Mouse (Mus musculus) cerebellum, adult 2 months (tissue): ENCODE results near the gene Mybpc2. TPM values are rescaled to one million over a fixed set of nuclear protein-coding genes. Genes with fewer than 3 reads are reported as not detected.
A peak's percentile ranks its signal among the peaks of the same experiment; 100 is the strongest.

Source experiments
- DNase-seq, 2 experiments: peaks; one replicate each; pipeline ENCODE4 v3.0.0; 2021
- H3K27ac ChIP-seq: fragments of 200-500 bp; 2 replicates; pipeline ENCODE4 v1.5.1; 2012; ENCODE audit warnings: low read length, control low read depth, inconsistent platforms; ENCODE audit not compliant: insufficient read depth
- H3K27me3 ChIP-seq: fragments of 200-500 bp; 2 replicates; pipeline ENCODE4 v1.6.1; 2012; ENCODE audit warnings: inconsistent platforms, mild to moderate bottlenecking, low read length, moderate library complexity; ENCODE audit not compliant: control insufficient read depth, insufficient read depth
- H3K4me1 ChIP-seq: fragments of 200-500 bp; 2 replicates; pipeline ENCODE4 v1.6.1; 2011; ENCODE audit warnings: low read length; ENCODE audit not compliant: control insufficient read depth, insufficient read depth
- H3K4me3 ChIP-seq: fragments of 200-500 bp; replicated peaks from 2 replicates; pipeline ENCODE3; 2011; ENCODE audit warnings: mild to moderate bottlenecking, low read depth, low read length, control low read depth; ENCODE audit not compliant: insufficient read depth
- CTCF ChIP-seq: fragments of 200-500 bp; IDR thresholded peaks from 2 replicates; pipeline ENCODE4 v1.5.1; 2011; ENCODE audit warnings: low read depth, mild to moderate bottlenecking, control low read depth, low read length, moderate library complexity, borderline replicate concordance; ENCODE audit not compliant: insufficient read depth
- POLR2A ChIP-seq: fragments of 200-500 bp; IDR thresholded peaks from 2 replicates; pipeline ENCODE4 v1.6.1; 2011; ENCODE audit warnings: low read length, control low read depth, borderline replicate concordance; ENCODE audit not compliant: insufficient read depth
- WGBS: fragments of 180-500 bp; shearing (Covaris S2); methylation state at CpG from one replicate; pipeline ENCODE4 v1.1.7; 2018; 5-methylcytosine and 5-hydroxymethylcytosine counted together
- polyA plus RNA-seq: library from polyadenylated mRNA; depleted of rRNA; stranded (reverse); fragments of >200 nt; gene quantifications from 2 replicates; pipeline ENCODE4 v1.2.3, GENCODE M21; 2012

Mybpc2 gene
- polyA plus RNA-seq, 1 experiment = 0.18 TPM

DNA sequence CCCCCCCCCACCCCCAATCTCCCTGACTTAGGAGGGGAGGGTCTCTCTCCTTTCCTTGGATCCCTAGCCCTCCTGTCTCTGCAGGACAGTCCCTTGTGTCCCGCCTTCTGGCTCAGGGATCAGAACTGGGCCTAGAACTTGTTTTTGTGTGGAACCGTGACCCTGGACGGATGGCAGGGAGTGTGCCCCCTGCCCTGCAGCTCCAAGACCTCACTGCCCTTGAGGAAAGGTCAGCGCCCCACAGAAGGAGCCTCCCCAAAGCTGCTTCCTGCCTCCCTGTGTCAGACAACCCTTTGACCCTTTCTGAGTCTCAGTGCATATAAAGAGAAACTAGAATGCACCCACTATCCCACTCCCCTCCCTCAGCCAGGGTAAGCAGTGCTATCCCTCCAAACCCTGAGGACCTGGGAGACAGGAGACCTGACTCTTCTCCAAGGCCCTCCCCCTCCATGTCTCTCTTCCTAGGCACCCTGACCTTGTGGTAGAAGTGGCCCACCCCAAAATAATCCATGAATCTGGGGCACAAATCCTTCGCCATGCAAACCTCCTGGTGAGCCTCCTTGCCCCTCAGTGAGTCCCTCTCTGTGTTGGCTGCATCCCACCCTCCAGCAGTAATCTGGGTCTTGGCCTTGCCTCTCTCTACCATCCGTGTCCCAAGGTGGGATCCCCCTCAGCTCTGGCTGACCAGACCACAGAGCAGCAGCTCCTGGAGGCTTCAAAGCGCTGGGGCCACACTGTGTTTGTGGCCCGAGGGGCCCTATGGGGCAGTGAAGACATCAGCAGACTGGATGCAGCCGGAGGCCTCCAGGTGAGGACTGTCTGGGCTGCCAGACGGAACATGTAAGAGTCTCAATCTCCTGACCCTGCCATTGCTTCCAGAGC, 58.2 kb downstream of the Mybpc2 start:
- Histone ChIP-seq H3K27ac (peak overlapping the region; percentile 94), H3K4me3 (no peak overlapping the region), H3K27me3 (no peaks in the 10 kb centered on the region), H3K4me1 (peaks cover 49% of the 10 kb centered on the region)
- TF ChIP-seq POLR2A (no peak), CTCF (no peak)
- 60% methylated on average over 10 of the region's 10 CpGs for WGBS
- DNase-seq = peak; percentile 40 to 50

DNA sequence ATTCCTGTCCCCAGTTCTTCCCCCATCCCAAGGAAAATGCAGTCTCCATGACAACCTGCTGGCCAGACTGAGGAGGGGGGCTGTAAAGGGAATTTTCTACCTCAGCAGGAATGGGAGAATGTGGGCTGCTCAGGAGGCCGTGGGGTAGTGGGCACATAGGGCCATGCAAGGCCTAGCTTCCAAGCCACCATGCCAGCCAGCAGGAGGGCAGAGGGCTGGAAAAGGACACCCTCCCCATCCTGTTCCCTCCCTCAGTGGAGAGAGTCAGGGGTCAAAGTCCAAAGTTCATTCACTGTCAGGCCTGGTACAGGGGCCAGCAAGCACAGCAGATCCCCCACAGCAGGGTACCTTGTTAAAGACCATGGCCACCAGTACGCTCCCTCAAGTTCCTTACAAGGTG, 59.3 kb downstream of the Mybpc2 start, which contains the start of gene Aspdh:
Gene Aspdh (plus strand): TSS at position 281 of the 400 bp plus-strand sequence.
- peaks cover 58% of the 10 kb centered on the region for H3K4me1 ChIP-seq
- TF ChIP-seq POLR2A = no peak
- no peak for TF ChIP-seq CTCF
- H3K4me3 ChIP-seq = peak within 1 kb of the TSS; percentile 7
- H3K27ac ChIP-seq = peak within 1 kb of the TSS; percentile 94
- 27% methylated on average over 2 of the region's 2 CpGs for WGBS
- peak; percentile 55 for DNase-seq
- no peaks in the 10 kb centered on the region for H3K27me3 ChIP-seq

DNA sequence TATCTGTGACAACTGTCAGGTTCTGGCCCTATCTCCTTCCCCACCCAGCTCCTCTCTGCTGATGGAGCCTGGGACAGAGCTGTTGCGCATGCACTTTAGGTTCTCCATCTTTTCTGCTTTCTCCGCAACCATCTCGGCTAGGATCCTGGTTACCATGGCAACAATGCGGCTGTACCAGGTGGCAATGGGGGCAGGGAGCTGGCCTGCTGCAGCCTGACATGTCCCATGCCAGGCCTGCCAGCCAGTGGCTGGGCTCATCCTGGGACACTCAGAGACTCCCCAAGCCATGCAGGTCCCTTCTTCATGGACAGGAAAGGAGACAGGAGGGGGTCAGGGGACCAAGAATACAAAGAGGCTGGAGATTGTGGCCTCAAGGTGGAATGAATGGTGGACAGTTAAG, 59.9 kb downstream of the Mybpc2 start:
- peak; percentile 96 to 98 for DNase-seq
- TF ChIP-seq CTCF (no peak), POLR2A (peak; percentile 21; the same call in 1 of the 2 replicates)
- peak overlapping the region; percentile 7 for H3K4me3 ChIP-seq
- H3K4me1 ChIP-seq = peaks cover 59% of the 10 kb centered on the region
- WGBS = 2% methylated on average over 4 of the region's 4 CpGs
- no peaks in the 10 kb centered on the region for H3K27me3 ChIP-seq
- H3K27ac ChIP-seq = peak overlapping the region; percentile 94

DNA sequence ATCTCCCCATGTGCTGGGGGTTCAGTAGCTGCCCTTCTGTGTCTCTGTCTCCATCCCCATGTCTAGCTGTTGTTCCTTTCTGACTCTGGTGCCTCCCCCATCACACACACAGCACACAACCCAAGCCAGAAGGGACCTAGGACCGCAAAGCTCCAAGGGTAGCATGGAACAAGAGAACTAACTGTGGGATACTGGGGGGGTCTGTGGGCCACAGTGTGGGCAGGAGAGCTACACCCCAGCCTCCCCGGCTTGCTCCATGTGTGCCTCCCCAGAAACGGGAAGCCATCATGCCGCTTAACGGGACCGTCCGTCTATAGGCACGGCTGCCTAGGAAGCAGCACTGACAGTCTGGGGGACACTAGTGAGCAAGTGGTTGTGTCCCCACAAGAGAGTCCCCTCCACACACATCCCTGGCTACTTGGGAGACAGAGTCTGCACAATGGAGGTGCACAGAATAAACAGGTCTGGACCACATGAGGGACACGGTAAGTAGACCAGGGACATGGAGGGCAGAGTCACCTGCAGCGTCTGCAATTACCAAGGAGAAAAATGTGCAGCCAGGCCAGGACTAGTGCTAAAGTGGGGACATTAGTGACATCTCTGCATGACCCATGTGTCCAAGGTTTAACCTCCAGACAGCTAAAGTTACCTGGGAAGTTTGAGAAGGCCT, 60.8 kb downstream of the Mybpc2 start:
- Histone ChIP-seq H3K27me3 (no peaks in the 10 kb centered on the region), H3K4me1 (peaks cover 58% of the 10 kb centered on the region), H3K4me3 (no peak overlapping the region), H3K27ac (peak overlapping the region; percentile 80)
- WGBS = 45% methylated on average over 10 of the region's 10 CpGs
- TF ChIP-seq POLR2A (no peak), CTCF (no peak)
- DNase-seq = peak; percentile 36 to 57

DNA sequence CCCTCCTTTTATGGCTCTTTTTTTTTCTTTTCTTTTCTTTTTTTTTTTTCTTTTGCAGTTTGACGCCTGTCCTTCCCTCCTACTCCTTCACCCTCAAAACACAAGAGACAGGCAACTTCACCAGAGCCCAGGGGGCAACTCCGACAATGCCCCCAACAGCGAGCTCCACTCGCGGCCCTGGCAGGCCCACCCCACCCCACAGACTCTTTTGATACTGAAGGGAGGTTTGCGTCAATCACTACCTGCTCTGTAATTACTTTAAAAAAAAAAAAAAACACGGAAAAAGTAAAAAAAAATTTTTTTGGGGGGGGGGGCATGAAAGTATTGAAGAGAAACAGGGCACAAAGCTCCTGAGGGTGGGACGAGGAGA, 61.4 kb downstream of the Mybpc2 start:
- Histone ChIP-seq H3K27me3 (no peaks in the 10 kb centered on the region), H3K27ac (0 out of 2 replicates have a peak overlapping the region, but pooled peaks have one; percentile 80), H3K4me1 (peaks cover 58% of the 10 kb centered on the region), H3K4me3 (no peak overlapping the region)
- TF ChIP-seq POLR2A = no peak
- no peak for TF ChIP-seq CTCF
- peak in 1 of 2 experiments; percentile 29 for DNase-seq
- WGBS = 59% methylated on average over 8 of the region's 8 CpGs

DNA sequence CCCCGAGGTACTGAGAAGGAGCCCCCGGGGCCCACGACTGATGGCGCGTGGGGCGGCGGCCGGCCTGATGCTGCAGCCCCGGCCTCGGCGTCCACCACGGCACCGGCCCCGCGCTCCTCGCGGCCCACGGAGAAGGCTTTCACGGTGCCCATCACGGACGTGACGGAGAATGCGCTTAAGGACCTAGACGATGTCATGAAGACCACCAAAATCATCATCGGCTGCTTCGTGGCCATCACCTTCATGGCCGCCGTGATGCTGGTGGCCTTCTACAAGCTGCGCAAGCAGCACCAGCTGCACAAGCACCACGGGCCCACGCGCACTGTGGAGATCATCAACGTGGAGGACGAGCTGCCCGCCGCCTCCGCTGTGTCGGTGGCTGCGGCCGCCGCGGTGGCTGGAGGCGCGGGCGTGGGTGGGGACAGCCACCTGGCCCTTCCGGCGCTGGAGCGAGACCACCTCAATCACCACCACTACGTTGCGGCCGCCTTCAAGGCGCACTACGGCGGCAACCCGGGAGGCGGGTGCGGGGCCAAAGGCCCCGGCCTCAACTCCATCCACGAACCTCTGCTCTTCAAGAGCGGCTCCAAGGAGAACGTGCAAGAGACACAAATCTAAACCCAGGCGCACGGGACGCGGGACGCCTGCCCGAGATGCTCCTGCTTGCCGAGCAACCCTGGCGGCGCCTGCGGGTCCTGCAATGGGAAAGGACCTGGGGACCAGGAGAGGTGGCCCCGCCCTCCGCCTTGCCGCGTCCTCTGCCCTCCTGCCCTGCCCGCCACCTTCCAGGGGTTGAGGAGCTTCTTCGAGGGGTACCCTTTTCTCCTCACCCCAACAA, 62.0 kb downstream of the Mybpc2 start:
- Histone ChIP-seq H3K4me1 (peaks cover 58% of the 10 kb centered on the region), H3K4me3 (no peak overlapping the region), H3K27me3 (no peaks in the 10 kb centered on the region), H3K27ac (no peak overlapping the region)
- 51% methylated on average over 77 of the region's 77 CpGs for WGBS
- TF ChIP-seq POLR2A = no peak
- TF ChIP-seq CTCF = peak; percentile 14; the same call in 1 of the 2 replicates
- peak; percentile 50 to 63 for DNase-seq
